Mouse (Mus musculus) G1E (cell line): ENCODE data around the gene Lacc1.

Experiments
- CTCF ChIP-seq: IDR thresholded peaks from 2 replicates; pipeline ENCODE4 v1.5.1; 2012; ENCODE audit warnings: low read depth, low read length, inconsistent platforms, mixed read lengths
- GATA1 ChIP-seq: IDR thresholded peaks from 2 replicates; pipeline ENCODE4 v1.6.1; 2012; ENCODE audit warnings: borderline replicate concordance, low read length, inconsistent platforms, mixed read lengths
- TAL1 ChIP-seq: conservative IDR thresholded peaks from 2 replicates; pipeline ENCODE4 v1.6.1; 2012; ENCODE audit warnings: low read depth, low read length, inconsistent platforms, mixed read lengths

- TF ChIP-seq CTCF, result no peak
- no peak for TF ChIP-seq GATA1
- TF ChIP-seq TAL1, result no peak
Observed at GRCm38 (mm10) chr14:77004740-77005139, 32.0 kb downstream of the Lacc1 start.
